8 mouse cellular contexts compared by ENCODE assay signal in genomic region chr2:68784710-68785427, GRCm38 (mm10).
DNase-seq lines count a peak whose midpoint lies in the region; ATAC-seq and TF ChIP-seq lines count a peak whose summit lies in the region.

No protein-coding gene starts in this region.

- peak; percentile 81 for TF ChIP-seq CTCF in gastrocnemius, adult 2 months (IDR thresholded peaks at IDR 0.05)

- ATAC-seq in inflammation-experienced regulatory T-cells, adult 6 months, result peak; percentile 69
- peak; percentile 94 for ATAC-seq in megakaryocyte progenitor cell, adult 5-6 weeks (replicated peaks; ENCODE audit: poor library complexity)

- H3K4me3 ChIP-seq in gastrocnemius, adult 2 months, result no peak overlapping the region

- intact Hi-C loops in gastrocnemius, adult 2 months (cut with DNase I), result loop anchor here (10.0 kb wide), 1 partner anchor 280 kb away; no protein-coding TSS in a partner anchor

- peak; percentile 74 for DNase-seq in R1 (ENCODE audit: low read depth, low spot score)
- DNase-seq in cerebellum, postnatal 36 days, result peak; percentile 75 to 85
- peak; percentile 74 for DNase-seq in gastrocnemius, adult 2 months
- DNase-seq in left cerebral cortex, adult 8-10 months (ENCODE audit: low spot score in 2 of 2), result peak; percentile 50 to 64
- DNase-seq in right cerebral cortex, postnatal 10 days (ENCODE audit: low spot score in 2 of 2), result peak; percentile 88 to 93
- DNase-seq in urinary bladder, postnatal 14 days (ENCODE audit: low spot score), result peak; percentile 83

- no peak overlapping the region for H3K27ac ChIP-seq in gastrocnemius, adult 2 months
